Mouse (Mus musculus): ENCODE measurements around the gene Rnf185.

GRCm38 (mm10) chr11:3444875-3445274, 7.3 kb downstream of the Rnf185 start:
- TF ChIP-seq CTCF (IDR thresholded peaks at IDR 0.05; ENCODE audit: insufficient read depth, low read depth, low read length) (no peak), POLR2A (IDR thresholded peaks at IDR 0.05; ENCODE audit: insufficient read depth, low read depth, low read length) (no peak)
